Mouse (Mus musculus) cerebellum, adult 2 months (tissue): ENCODE data around the gene Spag9.

Experiments
- CTCF ChIP-seq: fragments of 200-500 bp; IDR thresholded peaks from 2 replicates; pipeline ENCODE4 v1.5.1; 2011; ENCODE audit warnings: low read depth, mild to moderate bottlenecking, control low read depth, low read length, moderate library complexity, borderline replicate concordance; ENCODE audit not compliant: insufficient read depth
- POLR2A ChIP-seq: fragments of 200-500 bp; IDR thresholded peaks from 2 replicates; pipeline ENCODE4 v1.6.1; 2011; ENCODE audit warnings: low read length, control low read depth, borderline replicate concordance; ENCODE audit not compliant: insufficient read depth

GRCm38 (mm10) chr11:94154201-94154600 lies 158.3 kb downstream of the Spag9 start:
- TF ChIP-seq CTCF (no peak), POLR2A (no peak)
